Mouse (Mus musculus) neural tube, embryonic 14.5 days (tissue): ENCODE measurements around the gene Gm45717. TPM values are rescaled to one million over a fixed set of nuclear protein-coding genes. Genes with fewer than 3 reads are reported as not detected.
A peak's percentile ranks its signal among the peaks of the same experiment; 100 is the strongest.

Experiments
- ATAC-seq: fragments of 200-750 bp; cut with Nextera tagmentation; 2 replicates; pipeline ENCODE4 v1.8.0; 2017; ENCODE audit warnings: low read depth, mild to moderate bottlenecking, moderate TSS enrichment, moderate library complexity
- H3K27ac ChIP-seq: fragments of 300-500 bp; sonication (generic); 2 replicates; pipeline ENCODE4 v1.5.1; 2014; ENCODE audit warnings: low read depth, mild to moderate bottlenecking, control low read depth, low read length, moderate library complexity, mixed read lengths
- H3K27me3 ChIP-seq: fragments of 300-500 bp; sonication (generic); 2 replicates; pipeline ENCODE4 v1.6.1; 2014; ENCODE audit warnings: low read length; ENCODE audit not compliant: control insufficient read depth, insufficient read depth
- H3K36me3 ChIP-seq: fragments of 300-500 bp; sonication (generic); 2 replicates; pipeline ENCODE4 v1.6.1; 2014; ENCODE audit warnings: low read length, mixed read lengths; ENCODE audit not compliant: control insufficient read depth, insufficient read depth
- H3K4me1 ChIP-seq: fragments of 300-500 bp; sonication (generic); 2 replicates; pipeline ENCODE4 v1.6.1; 2014; ENCODE audit warnings: low read length; ENCODE audit not compliant: control insufficient read depth, insufficient read depth
- H3K4me2 ChIP-seq: fragments of 300-500 bp; sonication (generic); 2 replicates; pipeline ENCODE4 v1.6.1; 2014; ENCODE audit warnings: mild to moderate bottlenecking, low read depth, low read length, control low read depth
- H3K4me3 ChIP-seq: fragments of 300-500 bp; sonication (generic); 2 replicates; pipeline ENCODE4 v1.5.1; 2014; ENCODE audit warnings: low read depth, low read length, control low read depth, mixed read lengths
- H3K9ac ChIP-seq: fragments of 300-500 bp; sonication (generic); replicated peaks from 2 replicates; pipeline ENCODE4 v1.6.1; 2014; ENCODE audit warnings: low read depth, mild to moderate bottlenecking, control low read depth, low read length, mixed read lengths
- H3K9me3 ChIP-seq: fragments of 300-500 bp; sonication (generic); 2 replicates; pipeline ENCODE4 v1.6.1; 2016; ENCODE audit warnings: low read length; ENCODE audit not compliant: control insufficient read depth
- WGBS: fragments of 180-500 bp; shearing (Covaris S2); extraction: QIAGEN DNeasy Blood & Tissue Kit; methylation state at CpG from one replicate; pipeline ENCODE4 v1.1.7; 2014; 5-methylcytosine and 5-hydroxymethylcytosine counted together
- polyA plus RNA-seq: library from polyadenylated mRNA; unstranded; fragments of >200 nt; fragmentation: Nextera tagmentation; extraction: Ambion mirVana; gene quantifications from 2 replicates; pipeline ENCODE4 v1.2.1, GENCODE M21; 2014

The Gm45717 gene
- polyA plus RNA-seq, 1 experiment from 2014 or later, result not detected

DNA sequence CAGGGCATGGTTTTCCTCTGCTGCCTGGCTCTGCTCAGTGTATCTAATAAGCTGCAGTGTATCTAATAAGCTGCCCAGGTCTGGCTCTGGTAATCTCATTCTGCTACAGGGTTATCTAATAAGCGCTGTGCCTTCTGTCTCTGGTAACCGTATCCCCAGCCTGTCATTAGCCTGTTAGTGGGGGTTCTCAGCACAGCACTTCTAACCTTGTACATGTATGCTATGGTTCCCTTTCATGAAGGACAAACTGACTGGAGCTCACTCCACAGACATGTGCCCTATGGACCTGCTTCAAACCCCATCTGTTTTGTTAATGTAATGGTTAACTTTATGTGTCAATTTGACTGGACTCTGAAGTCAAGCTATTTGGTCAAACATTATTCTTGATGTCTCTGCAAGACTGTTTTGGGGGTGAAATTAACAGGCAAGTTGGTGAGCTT is 50.1 kb downstream of the Gm45717 start:
- ATAC-seq, result no peak
- H3K27ac ChIP-seq, result no peak overlapping the region
- no peaks in the 10 kb centered on the region for H3K36me3 ChIP-seq
- no peaks in the 10 kb centered on the region for H3K9me3 ChIP-seq
- no peak overlapping the region for H3K9ac ChIP-seq
- no peaks in the 10 kb centered on the region for H3K27me3 ChIP-seq
- H3K4me3 ChIP-seq, result no peak overlapping the region
- 91% methylated on average over 2 of the region's 2 CpGs for WGBS
- 0 out of 2 replicates have a peak, but pooled peaks cover 3% of the 10 kb centered on the region for H3K4me1 ChIP-seq
- no peak overlapping the region for H3K4me2 ChIP-seq

DNA sequence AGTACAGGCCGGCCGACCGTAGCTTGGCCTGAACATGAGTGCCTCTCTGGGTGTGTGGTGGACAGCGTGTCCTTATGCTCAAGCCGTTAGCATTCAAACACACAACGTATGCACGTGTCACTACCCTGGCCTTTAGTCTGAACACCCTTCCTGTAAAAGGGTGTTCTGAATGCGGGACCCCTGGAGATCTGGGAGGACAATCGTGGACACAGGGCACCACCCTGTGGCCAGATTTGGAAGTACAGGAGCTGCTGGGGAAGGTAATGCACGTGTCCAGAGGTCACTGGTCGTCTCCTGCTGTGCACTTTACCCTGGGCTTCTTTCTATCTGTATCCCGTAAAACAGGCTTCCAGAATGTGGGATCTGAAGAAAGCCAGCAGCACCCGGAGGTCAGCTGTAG is 52.5 kb downstream of the Gm45717 start:
- peaks cover 5% of the 10 kb centered on the region for H3K36me3 ChIP-seq
- peak; percentile 69 for ATAC-seq
- no peaks in the 10 kb centered on the region for H3K4me1 ChIP-seq
- H3K9me3 ChIP-seq, result no peaks in the 10 kb centered on the region
- 23% methylated on average over 13 of the region's 13 CpGs for WGBS
- H3K4me3 ChIP-seq, result no peak overlapping the region
- no peak overlapping the region for H3K4me2 ChIP-seq
- H3K9ac ChIP-seq, result 0 out of 2 replicates have a peak overlapping the region, but pooled peaks have one; percentile 21
- 0 out of 2 replicates have a peak overlapping the region, but pooled peaks have one; percentile 34 for H3K27ac ChIP-seq
- H3K27me3 ChIP-seq, result no peaks in the 10 kb centered on the region

DNA sequence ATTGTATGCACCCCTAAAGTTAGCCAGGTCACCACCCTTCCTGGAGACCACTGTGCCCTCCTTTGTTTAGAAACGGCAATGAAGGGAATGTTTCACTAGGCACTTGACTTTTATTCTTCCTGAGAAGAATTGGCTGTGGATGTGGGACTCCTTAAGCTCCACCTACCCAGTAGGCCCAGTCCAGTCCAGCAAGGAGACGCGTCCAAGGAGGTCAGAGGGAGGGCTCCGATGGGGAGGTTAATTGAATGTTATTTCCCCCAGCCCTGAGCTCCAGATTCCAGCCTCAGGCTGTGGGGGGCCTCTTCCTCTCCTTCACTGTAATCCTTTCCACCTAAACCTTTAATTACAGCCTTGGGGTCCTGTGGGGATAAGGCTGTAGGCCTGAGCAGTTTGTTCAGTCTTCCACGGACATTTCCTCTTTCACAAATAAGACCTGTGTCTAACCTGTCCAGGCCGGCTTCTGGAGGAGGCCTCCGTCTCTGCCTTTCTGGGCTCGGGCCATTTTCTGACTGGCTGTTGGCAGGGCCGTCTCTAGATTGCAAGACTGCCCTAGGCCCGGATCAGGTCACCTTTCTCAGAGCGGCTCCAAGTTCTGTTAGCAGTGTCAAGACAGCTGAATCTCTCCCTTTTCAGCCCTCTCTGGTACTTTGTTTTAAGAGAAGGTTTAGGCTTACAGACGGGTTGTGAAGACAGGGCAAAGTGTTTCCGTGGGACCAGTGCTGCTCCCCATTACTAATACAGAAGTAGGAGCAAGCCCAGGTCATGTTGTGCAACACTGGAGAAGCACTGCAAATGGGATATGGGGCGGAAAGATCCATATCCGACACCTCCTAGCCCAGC is 53.5 kb downstream of the Gm45717 start:
- Histone ChIP-seq H3K9me3 (no peaks in the 10 kb centered on the region), H3K27ac (no peak overlapping the region), H3K4me1 (no peaks in the 10 kb centered on the region), H3K4me2 (no peak overlapping the region), H3K4me3 (no peak overlapping the region), H3K36me3 (peaks cover 15% of the 10 kb centered on the region), H3K9ac (no peak overlapping the region), H3K27me3 (no peaks in the 10 kb centered on the region)
- ATAC-seq, result no peak
- 82% methylated on average over 15 of the region's 15 CpGs for WGBS

DNA sequence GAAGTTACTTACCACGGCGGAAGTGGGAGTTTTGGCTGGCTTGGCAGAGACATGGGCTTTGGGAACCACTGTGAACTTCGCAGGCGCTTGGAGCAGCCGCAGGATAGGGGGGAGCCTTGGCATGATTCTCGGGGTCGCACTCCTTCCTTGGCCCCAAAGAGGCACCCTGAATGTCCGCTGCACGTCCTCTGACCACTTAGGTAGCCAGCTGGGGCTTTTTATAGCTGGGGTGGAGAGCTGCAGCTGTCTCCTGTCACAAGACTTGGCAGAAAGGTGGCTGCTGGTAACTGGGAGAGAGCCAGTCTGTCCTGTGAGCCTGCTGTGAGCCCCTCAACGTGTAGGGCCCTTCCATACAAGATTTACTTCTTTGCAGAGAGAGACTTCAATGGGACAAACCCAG is 55.5 kb downstream of the Gm45717 start, which contains the start of gene Cox8b:
TSS of gene Cox8b (minus strand) at position 227 of the 400 bp plus-strand sequence.
- Histone ChIP-seq H3K27me3 (no peaks in the 10 kb centered on the region), H3K27ac (no peak within 1 kb of the TSS), H3K9me3 (no peaks in the 10 kb centered on the region), H3K4me3 (no peak within 1 kb of the TSS), H3K36me3 (peaks cover 24% of the 10 kb centered on the region), H3K4me2 (no peak within 1 kb of the TSS), H3K9ac (no peak within 1 kb of the TSS), H3K4me1 (no peaks in the 10 kb centered on the region)
- no peak for ATAC-seq
- WGBS, result 77% methylated on average over 10 of the region's 10 CpGs

Other genes with a start within 250 kb of the Gm45717 start
- not detected in 2 replicates for gene Cyp2e1, start 192.2 kb downstream of the Gm45717 start, polyA plus RNA-seq
- gene Syce1, start 168.1 kb downstream of the Gm45717 start, polyA plus RNA-seq, result 0.97 TPM in 1 of 2 replicates, not detected in the other
- 36.7 and 37.5 TPM in 2 replicates for gene Zfp941, start 133.8 kb downstream of the Gm45717 start, polyA plus RNA-seq
- 0.31 TPM in 1 of 2 replicates, not detected in the other for gene Urah, start 120.9 kb downstream of the Gm45717 start, polyA plus RNA-seq
- not detected in 2 replicates for gene Scgb1c1, start 110.4 kb downstream of the Gm45717 start, polyA plus RNA-seq
- 0.22 and 0.37 TPM in 2 replicates for gene Odf3, start 108.1 kb downstream of the Gm45717 start, polyA plus RNA-seq
- 0.56 TPM in 1 of 2 replicates, not detected in the other for gene Gm45785, start 99.6 kb downstream of the Gm45717 start, polyA plus RNA-seq
- 89.4 and 101 TPM in 2 replicates for gene Ric8a, start 99.0 kb downstream of the Gm45717 start, polyA plus RNA-seq
- gene Bet1l, start 98.4 kb downstream of the Gm45717 start, polyA plus RNA-seq, result 55.8 and 60.1 TPM in 2 replicates
- 144 and 155 TPM in 2 replicates for gene Psmd13, start 74.0 kb downstream of the Gm45717 start, polyA plus RNA-seq
- 46.8 and 61.6 TPM in 2 replicates for gene Sirt3, start 73.6 kb downstream of the Gm45717 start, polyA plus RNA-seq
- gene Cox8b, start 55.5 kb downstream of the Gm45717 start, polyA plus RNA-seq, result not detected in 2 replicates
- gene Nlrp6, start 35.0 kb downstream of the Gm45717 start, polyA plus RNA-seq, result 0.27 and 0.64 TPM in 2 replicates
- gene Pgghg, start 14.5 kb downstream of the Gm45717 start, polyA plus RNA-seq, result 4.6 and 8.7 TPM in 2 replicates
- gene Ifitm5, start 5.6 kb downstream of the Gm45717 start, polyA plus RNA-seq, result 0.28 and 0.62 TPM in 2 replicates
- gene Ifitm2, start 50 bp upstream of the Gm45717 start, polyA plus RNA-seq, result 103 and 195 TPM in 2 replicates
- 3.5 and 23.6 TPM in 2 replicates for gene Ifitm1, start 11.3 kb upstream of the Gm45717 start, polyA plus RNA-seq
- gene Ifitm3, start 54.8 kb upstream of the Gm45717 start, polyA plus RNA-seq, result 19.3 and 34.1 TPM in 2 replicates
- 0.58 and 0.88 TPM in 2 replicates for gene Ifitm6, start 62.0 kb upstream of the Gm45717 start, polyA plus RNA-seq
- gene Gm17387, start 73.2 kb upstream of the Gm45717 start, polyA plus RNA-seq, result not detected in 2 replicates
- 34.8 and 36.6 TPM in 2 replicates for gene B4galnt4, start 105.2 kb upstream of the Gm45717 start, polyA plus RNA-seq
- gene Pkp3, start 122.3 kb upstream of the Gm45717 start, polyA plus RNA-seq, result not detected in 2 replicates
- gene Sigirr, start 144.6 kb upstream of the Gm45717 start, polyA plus RNA-seq, result 1.2 and 2.2 TPM in 2 replicates
- gene Ano9, start 161.9 kb upstream of the Gm45717 start, polyA plus RNA-seq, result 0.14 and 0.63 TPM in 2 replicates
- 71.7 and 80.8 TPM in 2 replicates for gene Ptdss2, start 166.4 kb upstream of the Gm45717 start, polyA plus RNA-seq
- gene Rnh1, start 216.9 kb upstream of the Gm45717 start, polyA plus RNA-seq, result 45.3 and 54.3 TPM in 2 replicates
- gene Hras, start 238.1 kb upstream of the Gm45717 start, polyA plus RNA-seq, result 152 and 166 TPM in 2 replicates
- 4.4 and 6.7 TPM in 2 replicates for gene Lrrc56, start 238.2 kb upstream of the Gm45717 start, polyA plus RNA-seq